Mouse (Mus musculus): ENCODE measurements around the gene C1ql1. TPM values are rescaled to one million over a fixed set of nuclear protein-coding genes. Genes with fewer than 3 reads are reported as not detected.

C1ql1 gene
- polyA plus RNA-seq (2021; fragmentation: Nextera tagmentation), result 1.5 and 1.6 TPM in 2 replicates
- long read RNA-seq, experiment 1, partial matches to known transcripts, result 1 of 1 reads
- long read RNA-seq, experiment 1, other reads (novel, unspliced or antisense), result 0 of 1 reads
- long read RNA-seq, experiment 2, partial matches to known transcripts, result 0 of 1 reads
- long read RNA-seq, experiment 2, other reads (novel, unspliced or antisense), result 1 of 1 reads

DNA sequence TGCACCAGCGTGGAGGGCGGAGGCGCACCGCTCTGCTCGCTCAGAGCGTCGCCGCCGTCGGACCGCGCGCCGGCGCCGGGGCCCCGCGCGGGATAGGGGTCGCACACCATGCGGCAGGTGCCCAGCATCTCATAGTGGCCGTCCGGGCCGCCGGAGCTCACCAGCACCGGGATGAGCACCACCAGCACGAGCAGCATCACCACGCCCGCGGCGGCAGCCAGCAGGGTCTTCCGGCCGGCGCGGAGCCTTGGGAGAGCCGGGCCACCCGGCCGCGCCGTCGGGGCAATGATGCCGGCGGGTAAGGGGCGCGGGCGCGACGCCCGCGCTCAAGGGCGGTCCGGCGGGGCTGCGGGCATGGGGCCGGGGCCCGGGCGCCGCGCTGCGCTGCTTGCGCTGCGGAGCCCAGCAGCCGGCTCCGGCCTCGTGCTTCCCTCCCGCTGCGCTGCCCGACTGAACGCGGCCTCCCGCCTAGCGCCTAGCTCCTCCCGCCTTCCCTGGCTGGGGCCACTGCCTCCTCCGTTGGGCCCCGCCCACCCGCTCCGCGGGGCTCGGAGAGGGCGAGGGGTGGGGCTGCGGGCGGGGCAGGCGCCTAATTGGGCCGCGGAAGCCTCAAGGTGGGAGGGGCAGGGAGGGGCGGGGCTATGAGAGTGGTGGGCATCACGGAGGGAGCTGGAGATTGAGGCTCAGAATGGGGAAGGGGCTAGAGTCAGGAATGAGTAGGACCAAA lies at the start of gene C1ql1:
Gene C1ql1 (minus strand): TSS at position 424 of the 727 bp plus-strand sequence.

DNA sequence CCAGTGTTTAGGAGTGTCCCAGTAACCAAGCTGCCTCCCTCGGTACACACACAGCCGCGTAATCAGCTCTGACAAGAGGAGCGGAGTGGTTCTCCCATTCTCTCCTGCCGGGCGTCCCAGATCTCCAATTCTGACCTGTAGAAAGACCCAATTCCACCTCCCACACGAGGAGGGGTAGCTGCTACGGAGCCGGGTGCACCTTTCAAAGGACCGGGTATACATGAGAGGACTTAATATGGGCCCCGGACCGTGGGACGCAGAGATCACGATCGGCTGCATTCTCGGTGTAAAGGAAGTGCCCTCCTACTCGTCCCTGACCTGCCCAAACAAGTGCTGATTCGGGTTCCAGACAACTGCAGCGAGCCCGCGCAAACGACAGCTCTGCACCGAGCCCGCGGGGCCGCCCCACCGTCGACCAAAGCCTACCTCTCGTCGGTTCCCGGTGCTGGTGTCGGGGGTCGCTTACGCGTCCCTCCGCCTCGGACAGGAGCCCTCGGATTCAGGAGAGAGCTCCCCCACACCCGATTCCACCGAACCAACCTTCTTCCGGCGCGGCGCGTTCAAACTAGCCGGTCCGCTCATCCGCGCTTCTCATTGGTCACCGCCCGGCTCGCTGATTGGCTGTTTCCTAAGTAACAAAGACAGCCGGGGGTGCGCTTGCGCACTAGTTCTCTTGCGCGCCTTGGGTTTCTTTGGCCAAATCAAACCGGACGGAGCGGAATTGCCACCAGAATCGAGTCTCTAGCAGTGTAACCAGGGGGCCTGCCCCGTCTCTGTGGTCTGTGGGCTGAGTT lies 21.7 kb downstream of the C1ql1 start, which contains the start of gene Kif18b:
Gene Kif18b (minus strand): TSS at position 568 of the 794 bp plus-strand sequence.

DNA sequence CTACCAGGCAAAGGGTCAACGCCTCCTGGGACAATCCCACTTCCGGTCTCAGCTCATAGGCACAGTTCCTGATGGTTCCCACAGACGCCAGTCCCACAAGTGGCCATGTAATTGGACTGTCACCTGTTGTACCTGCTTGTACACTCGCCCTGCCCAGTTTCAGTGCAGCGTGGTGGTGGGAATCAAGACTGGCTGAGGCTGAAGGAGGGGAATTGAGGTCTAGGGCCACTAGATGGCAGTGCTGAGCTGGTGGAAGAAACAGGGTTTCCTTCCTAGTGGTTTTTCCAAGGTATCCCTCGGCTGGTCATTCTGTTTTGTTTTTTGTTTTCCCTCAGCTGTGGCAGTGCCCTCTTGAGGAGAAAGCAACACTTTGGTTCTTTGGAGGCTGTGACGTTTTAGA lies 45.7 kb downstream of the C1ql1 start, which contains the start of gene Gfap:
Gene Gfap (minus strand): TSS at position 150 of the 400 bp plus-strand sequence.

Other genes starting within 250 kb of the C1ql1 start
- 36.4 and 37.0 TPM in 2 replicates for gene Ccdc43, start 248.9 kb downstream of the C1ql1 start, polyA plus RNA-seq (2021; fragmentation: Nextera tagmentation)
- 28.1 and 30.5 TPM in 2 replicates for gene Adam11, start 185.2 kb downstream of the C1ql1 start, polyA plus RNA-seq (2021; fragmentation: Nextera tagmentation)
- gene Gjc1, start 127.0 kb downstream of the C1ql1 start, polyA plus RNA-seq (2021; fragmentation: Nextera tagmentation), result 0.64 and 1.4 TPM in 2 replicates
- 9.8 and 13.4 TPM in 2 replicates for gene Higd1b, start 110.8 kb downstream of the C1ql1 start, polyA plus RNA-seq (2021; fragmentation: Nextera tagmentation)
- 64.9 and 69.3 TPM in 2 replicates for gene Eftud2, start 65.7 kb downstream of the C1ql1 start, polyA plus RNA-seq (2021; fragmentation: Nextera tagmentation)
- 5.6 and 6.7 TPM in 2 replicates for gene Ccdc103, start 65.5 kb downstream of the C1ql1 start, polyA plus RNA-seq (2021; fragmentation: Nextera tagmentation)
- 0.18 TPM in 1 of 2 replicates, not detected in the other for gene Fam187a, start 61.5 kb downstream of the C1ql1 start, polyA plus RNA-seq (2021; fragmentation: Nextera tagmentation)
- gene Gfap, start 45.8 kb downstream of the C1ql1 start, polyA plus RNA-seq (2021; fragmentation: Nextera tagmentation), result 135 and 164 TPM in 2 replicates
- gene Kif18b, start 21.6 kb downstream of the C1ql1 start, polyA plus RNA-seq (2021; fragmentation: Nextera tagmentation), result 0.04 TPM in 1 of 2 replicates, not detected in the other
- gene Nmt1, start 81.5 kb upstream of the C1ql1 start, polyA plus RNA-seq (2021; fragmentation: Nextera tagmentation), result 331 and 373 TPM in 2 replicates
- gene Dcakd, start 81.6 kb upstream of the C1ql1 start, polyA plus RNA-seq (2021; fragmentation: Nextera tagmentation), result 30.5 and 36.4 TPM in 2 replicates
- gene Plcd3, start 155.0 kb upstream of the C1ql1 start, polyA plus RNA-seq (2021; fragmentation: Nextera tagmentation), result 2.1 and 3.0 TPM in 2 replicates
- 42.3 and 42.4 TPM in 2 replicates for gene Acbd4, start 155.0 kb upstream of the C1ql1 start, polyA plus RNA-seq (2021; fragmentation: Nextera tagmentation)
- gene Hexim1, start 169.5 kb upstream of the C1ql1 start, polyA plus RNA-seq (2021; fragmentation: Nextera tagmentation), result 8.4 and 9.1 TPM in 2 replicates
- gene Hexim2, start 185.7 kb upstream of the C1ql1 start, polyA plus RNA-seq (2021; fragmentation: Nextera tagmentation), result 5.6 and 6.3 TPM in 2 replicates
- gene Fmnl1, start 224.4 kb upstream of the C1ql1 start, polyA plus RNA-seq (2021; fragmentation: Nextera tagmentation), result 12.1 and 14.0 TPM in 2 replicates

Measured in layer of hippocampus, adult 6 months (tissue).